Mouse (Mus musculus): ENCODE measurements around the gene Vav2.

The Vav2 gene

GRCm38 (mm10) chr2:27268325-27268724, 158.5 kb downstream of the Vav2 start:
- DNase-seq (ENCODE audit: low spot score in 2 of 2) = no peak

GRCm38 (mm10) chr2:27265819-27266218, 161.0 kb downstream of the Vav2 start:
- no peak for DNase-seq (ENCODE audit: low spot score in 2 of 2)

DNA sequence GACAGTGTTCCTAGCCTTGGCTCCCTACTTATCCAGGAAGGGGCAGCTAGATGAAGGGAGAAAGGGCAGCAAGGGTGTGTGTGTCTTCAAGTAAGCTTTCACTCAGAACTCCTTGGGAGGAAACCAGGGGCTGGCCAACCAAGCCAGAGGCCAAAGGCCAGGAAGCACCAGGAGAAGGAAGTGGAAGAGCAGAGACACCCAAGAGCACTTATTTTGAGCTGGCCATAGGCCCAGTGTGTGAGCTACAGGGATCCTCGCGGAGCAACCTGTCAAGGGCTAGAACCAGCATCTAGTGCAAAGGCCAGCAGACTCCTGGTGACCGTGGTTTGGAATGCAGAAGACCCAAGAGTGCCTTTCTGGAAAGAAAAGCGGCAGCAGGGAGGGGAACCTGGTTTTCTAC, 163.8 kb downstream of the Vav2 start:
- DNase-seq (ENCODE audit: low spot score in 2 of 2) = no peak

DNA sequence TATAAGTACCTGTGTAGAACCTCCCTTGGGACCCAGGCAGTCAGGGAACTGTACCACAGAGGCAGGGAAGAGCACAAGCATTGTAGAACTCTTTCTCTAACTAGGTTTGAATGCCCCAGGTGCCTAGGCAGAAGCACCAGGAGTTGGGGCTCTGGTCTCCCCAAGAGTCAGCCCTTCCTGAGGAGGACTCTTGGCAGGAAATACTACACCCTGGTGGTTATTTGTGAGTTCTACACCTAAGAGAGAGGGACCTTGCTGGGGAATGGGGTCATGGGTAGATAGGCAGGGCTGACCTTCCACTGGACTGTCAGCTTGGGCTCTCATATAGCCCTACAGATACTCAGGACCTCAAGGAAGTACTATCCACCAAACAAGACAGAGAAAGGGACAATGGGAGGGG, 175.4 kb downstream of the Vav2 start:
- DNase-seq (ENCODE audit: low spot score in 2 of 2) = no peak

- DNase-seq (ENCODE audit: low spot score in 2 of 2) = no peak
Measured at GRCm38 (mm10) chr2:27248211-27248610, 178.6 kb downstream of the Vav2 start, which contains the start of gene Sardh. Gene Sardh, minus strand, starts transcription at chr2:27248337.

GRCm38 (mm10) chr2:27247487-27247863, 179.4 kb downstream of the Vav2 start:
- DNase-seq (ENCODE audit: low spot score in 2 of 2) = no peak

GRCm38 (mm10) chr2:27246712-27247486, 179.9 kb downstream of the Vav2 start:
- peak; percentile 40 for DNase-seq (ENCODE audit: low spot score in 2 of 2)

GRCm38 (mm10) chr2:27245947-27246346, 180.9 kb downstream of the Vav2 start:
- no peak for DNase-seq (ENCODE audit: low spot score in 2 of 2)

- DNase-seq (ENCODE audit: low spot score in 2 of 2) = peak; percentile 48 to 57
Measured at GRCm38 (mm10) chr2:27237342-27237741, 189.5 kb downstream of the Vav2 start.

GRCm38 (mm10) chr2:27235729-27236128, 191.1 kb downstream of the Vav2 start:
- DNase-seq (ENCODE audit: low spot score in 2 of 2) = peak; percentile 35 to 41

DNA sequence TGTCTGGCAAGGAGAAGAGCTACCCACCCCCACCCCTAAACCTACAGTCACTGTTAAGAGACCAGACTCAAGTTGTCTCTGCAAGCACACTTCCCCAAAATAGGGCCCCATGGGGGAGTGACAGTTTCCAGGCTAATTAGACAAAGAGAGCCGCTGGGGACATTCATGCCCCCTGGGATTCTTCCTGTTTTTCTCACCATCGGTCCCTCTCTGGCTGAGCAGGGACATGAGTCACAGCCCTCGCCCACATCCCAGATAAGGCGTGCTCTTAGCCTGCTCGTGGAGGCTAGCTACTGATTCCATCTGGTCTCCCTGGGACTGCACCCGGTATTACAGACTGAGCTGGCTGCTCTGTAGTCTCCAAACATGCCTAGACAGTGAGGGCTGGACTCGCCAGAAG, 194.5 kb downstream of the Vav2 start:
- peak; percentile 71 to 77 for DNase-seq (ENCODE audit: low spot score in 2 of 2)

- DNase-seq (ENCODE audit: low spot score in 2 of 2) = no peak
Measured at GRCm38 (mm10) chr2:27229481-27230105, 197.2 kb downstream of the Vav2 start.

- DNase-seq (ENCODE audit: low spot score in 2 of 2) = no peak
Measured at GRCm38 (mm10) chr2:27228809-27229480, 197.9 kb downstream of the Vav2 start.

DNA sequence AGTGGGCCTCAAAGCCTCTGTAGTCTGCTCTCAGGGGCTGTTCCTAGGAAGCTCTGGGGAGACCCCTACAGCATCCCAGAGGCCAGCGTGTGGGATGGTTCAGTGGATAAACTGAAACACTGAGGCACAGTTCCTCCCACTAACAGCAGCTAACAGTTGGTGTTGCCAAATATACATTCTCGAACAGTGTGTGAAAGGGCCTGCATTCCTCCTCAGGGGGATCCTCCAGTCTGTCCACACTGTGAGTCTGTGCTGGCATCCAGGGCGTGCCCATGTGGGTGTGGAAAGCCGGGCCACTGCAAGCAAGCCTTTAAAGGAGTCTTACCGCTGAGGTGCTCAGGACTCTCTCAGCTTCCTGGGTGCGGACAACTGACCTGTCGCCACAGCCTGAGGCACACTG, 200.3 kb downstream of the Vav2 start:
- no peak for DNase-seq (ENCODE audit: low spot score in 2 of 2)

DNA sequence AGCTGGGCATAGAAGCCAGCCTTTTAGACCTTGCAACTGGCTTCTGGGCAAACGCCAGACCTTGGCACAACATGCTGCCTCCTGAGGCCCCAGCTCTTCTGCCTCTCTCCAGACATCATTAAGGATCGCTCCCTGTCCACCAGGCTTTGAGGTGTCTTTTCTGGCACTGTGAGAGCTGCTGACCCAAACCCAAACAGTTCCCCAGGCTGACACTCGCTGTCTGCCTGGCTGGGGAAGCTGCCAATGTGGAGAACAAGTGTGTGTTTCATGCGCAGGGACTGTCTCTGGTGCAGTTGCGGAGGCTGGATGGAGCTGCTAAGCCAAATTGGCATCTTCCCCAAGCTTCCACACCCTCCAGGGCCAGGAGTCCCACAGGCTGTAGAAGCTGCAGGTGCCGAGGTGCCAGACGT, 203.8 kb downstream of the Vav2 start:
- DNase-seq (ENCODE audit: low spot score in 2 of 2) = no peak

- no peak for DNase-seq (ENCODE audit: low spot score in 2 of 2)
Measured at GRCm38 (mm10) chr2:27218569-27218968, 208.3 kb downstream of the Vav2 start.

DNA sequence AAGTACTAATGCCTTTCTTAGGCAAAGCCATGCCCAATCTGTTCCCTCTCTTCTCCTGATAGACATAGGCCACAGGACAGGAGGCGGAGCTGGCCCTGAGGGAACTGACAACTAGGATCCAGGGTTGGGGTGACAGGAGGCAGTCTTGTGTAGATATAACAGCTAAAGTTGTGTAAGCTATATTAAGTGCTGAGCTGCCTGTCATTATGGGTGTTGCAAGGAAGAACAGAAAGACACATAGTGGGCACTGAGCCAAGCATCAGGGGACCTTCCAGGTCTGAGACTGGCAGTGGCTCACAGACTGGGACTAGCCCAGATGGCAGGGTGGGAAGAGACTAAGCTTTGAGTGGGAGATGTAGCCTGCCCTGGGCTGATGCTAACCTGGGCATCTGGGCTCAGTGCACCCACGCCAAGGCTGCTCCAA, 208.7 kb downstream of the Vav2 start:
- no peak for DNase-seq (ENCODE audit: low spot score in 2 of 2)

- no peak for DNase-seq (ENCODE audit: low spot score in 2 of 2)
Measured at GRCm38 (mm10) chr2:27215537-27215936, 211.3 kb downstream of the Vav2 start.

All from spleen, postnatal 36 days (tissue).